Mouse (Mus musculus) CH12.LX (cell line): Measurements from ENCODE around the gene Slc2a5. TPM values are rescaled to one million over a fixed set of nuclear protein-coding genes. Genes with fewer than 3 reads are reported as not detected.
A peak's percentile ranks its signal among the peaks of the same experiment; 100 is the strongest.

ENCODE experiments used
- DNase-seq: peaks from one replicate; pipeline ENCODE4 v3.0.0-alpha.2; 2013; ENCODE audit errors: extremely low read depth
- H3K27ac ChIP-seq: 2 replicates; pipeline ENCODE4 v1.5.1; 2012; ENCODE audit warnings: low read depth, mild to moderate bottlenecking, control low read depth, moderate library complexity; ENCODE audit not compliant: insufficient read depth
- H3K27me3 ChIP-seq: replicated peaks from 2 replicates; pipeline ENCODE3; 2012; ENCODE audit warnings: inconsistent platforms
- H3K36me3 ChIP-seq, 2 experiments: replicated peaks in 1 of 2; 2 replicates each; pipeline versions ENCODE3 to v1.6.1; 2012; ENCODE audit warnings: inconsistent platforms in 1 of 2, low read length in 1 of 2, mild to moderate bottlenecking in 1 of 2, mixed read lengths in 1 of 2, moderate library complexity in 1 of 2; ENCODE audit not compliant: control insufficient read depth in 1 of 2, insufficient read depth in 1 of 2
- H3K4me1 ChIP-seq, 2 experiments: 2 replicates each; pipeline ENCODE4 v1.6.1; 2012; ENCODE audit warnings: inconsistent platforms in 1 of 2, moderate library complexity in 1 of 2; ENCODE audit not compliant: insufficient read depth in 2 of 2, control insufficient read depth in 1 of 2
- H3K4me2 ChIP-seq: 2 replicates; pipeline ENCODE4 v1.6.1; 2012; ENCODE audit warnings: low read depth, mild to moderate bottlenecking, control low read depth; ENCODE audit not compliant: poor library complexity, insufficient read depth, severe bottlenecking
- H3K4me3 ChIP-seq, 3 experiments: fragments of 150-350 bp in 1 of 3; sonication (generic) in 1 of 3; replicated peaks in 1 of 3; 2 replicates each; pipeline versions ENCODE3 to v1.5.1; 2011 to 2012; ENCODE audit warnings: low read depth in 2 of 3, low read length in 2 of 3, mild to moderate bottlenecking in 2 of 3, moderate library complexity in 2 of 3, control low read depth in 1 of 3, improper control_type of control experiment in 1 of 3, inconsistent platforms in 1 of 3, mixed read lengths in 1 of 3; ENCODE audit not compliant: poor library complexity in 1 of 3
- H3K79me2 ChIP-seq: replicated peaks from 2 replicates; pipeline ENCODE4 v1.6.1; 2012; ENCODE audit warnings: mild to moderate bottlenecking, moderate library complexity; ENCODE audit not compliant: control insufficient read depth, poor library complexity, insufficient read depth, severe bottlenecking; ENCODE audit errors: extremely low read depth
- H3K9ac ChIP-seq: 2 replicates; pipeline ENCODE4 v1.6.1; 2012; ENCODE audit warnings: low read depth, mild to moderate bottlenecking, control low read depth, moderate library complexity; ENCODE audit not compliant: insufficient read depth
- H3K9me3 ChIP-seq: replicated peaks from 2 replicates; pipeline ENCODE3; 2012; ENCODE audit warnings: low read length, inconsistent platforms, mixed read lengths
- BHLHE40 ChIP-seq: IDR thresholded peaks from 2 replicates; pipeline ENCODE4 v1.6.1; 2011; ENCODE audit warnings: mild to moderate bottlenecking, low read depth, low read length, improper control_type of control experiment
- CHD2 ChIP-seq: IDR thresholded peaks from 2 replicates; pipeline ENCODE4 v1.6.1; 2011; ENCODE audit warnings: low read length, improper control_type of control experiment
- CTCF ChIP-seq, 2 experiments: IDR thresholded peaks in 1 of 2; conservative IDR thresholded peaks in 1 of 2; 2 replicates each; pipeline ENCODE4 v1.5.1; 2011 to 2012; ENCODE audit warnings: low read depth in 2 of 2, low read length in 2 of 2, improper control_type of control experiment in 1 of 2, inconsistent platforms in 1 of 2, mild to moderate bottlenecking in 1 of 2, moderate library complexity in 1 of 2
- EP300 ChIP-seq: IDR thresholded peaks from 2 replicates; pipeline ENCODE4 v1.6.1; 2011; ENCODE audit warnings: low read length, improper control_type of control experiment
- ETS1 ChIP-seq: conservative IDR thresholded peaks from 2 replicates; pipeline ENCODE4 v1.6.1; 2012; ENCODE audit warnings: low read depth, mild to moderate bottlenecking, inconsistent platforms, low read length, improper control_type of control experiment, moderate library complexity
- IRF4 ChIP-seq: IDR thresholded peaks from 2 replicates; pipeline ENCODE4 v1.6.1; 2014; ENCODE audit warnings: low read depth, mild to moderate bottlenecking, inconsistent platforms, low read length, improper control_type of control experiment
- JUN ChIP-seq: IDR thresholded peaks from 2 replicates; pipeline ENCODE4 v1.6.1; 2011; ENCODE audit warnings: low read depth, mild to moderate bottlenecking, low read length, improper control_type of control experiment, moderate library complexity; ENCODE audit not compliant: insufficient read depth
- MAFK ChIP-seq: IDR thresholded peaks from 2 replicates; pipeline ENCODE4 v1.6.1; 2011; ENCODE audit warnings: low read length, improper control_type of control experiment; ENCODE audit not compliant: insufficient replicate concordance
- MYC ChIP-seq: IDR thresholded peaks from 2 replicates; pipeline ENCODE4 v1.6.1; 2011; ENCODE audit warnings: low read depth, mild to moderate bottlenecking, improper control_type of control experiment, low read length
- PAX5 ChIP-seq: IDR thresholded peaks from 2 replicates; pipeline ENCODE4 v1.6.1; 2012; ENCODE audit warnings: low read length, inconsistent platforms, mixed read lengths
- RCOR1 ChIP-seq: conservative IDR thresholded peaks from 2 replicates; pipeline ENCODE4 v1.6.1; 2012; ENCODE audit warnings: low read depth, mild to moderate bottlenecking, inconsistent platforms, low read length, improper control_type of control experiment
- TBP ChIP-seq: conservative IDR thresholded peaks from 2 replicates; pipeline ENCODE4 v1.6.1; 2011; ENCODE audit warnings: low read depth, low read length, improper control_type of control experiment
- TCF12 ChIP-seq: IDR thresholded peaks from 2 replicates; pipeline ENCODE4 v1.6.1; 2014; ENCODE audit warnings: low read depth, mild to moderate bottlenecking, inconsistent platforms, low read length, improper control_type of control experiment
- USF1 ChIP-seq: IDR thresholded peaks from 2 replicates; pipeline ENCODE4 v1.6.1; 2014; ENCODE audit warnings: low read depth, mild to moderate bottlenecking, inconsistent platforms, low read length, improper control_type of control experiment
- ZC3H11A ChIP-seq: IDR thresholded peaks from 2 replicates; pipeline ENCODE4 v1.6.1; 2012; ENCODE audit warnings: low read depth, mild to moderate bottlenecking, inconsistent platforms, low read length, improper control_type of control experiment
- ZNF384 ChIP-seq: IDR thresholded peaks from 2 replicates; pipeline ENCODE4 v1.6.1; 2012; ENCODE audit warnings: low read depth, low read length, improper control_type of control experiment, inconsistent platforms
- dilution Hi-C: fragments of 300-500 bp; cut with MboI; formaldehyde crosslinking; loops from 2 replicates; pipeline ENCODE4 v1.14.3; 2020; ENCODE audit warnings: low sequenced_read_pairs; ENCODE audit not compliant: extremely low pct_unique_long_range_greater_than_20kb, extremely low pct_ligation_motif_present
- in situ Hi-C: fragments of 300-500 bp; cut with MboI; formaldehyde crosslinking; loops from 3 replicates; pipeline ENCODE4 v1.14.3; 2019; ENCODE audit warnings: low sequenced_read_pairs, low pct_ligation_motif_present, low pct_unique_long_range_greater_than_20kb, mixed read lengths
- polyA plus RNA-seq: library from polyadenylated mRNA; unstranded; fragments of >175 nt; gene quantifications from 2 replicates; pipeline ENCODE4 v1.2.1, GENCODE M21; 2012; ENCODE audit warnings: low read depth; ENCODE audit not compliant: insufficient read length
- total RNA-seq, 2 experiments: library from RNA; depleted of rRNA; stranded (reverse); fragments of 300-350 nt in 1 of 2; fragments of >200 nt in 1 of 2; gene quantifications; 2 replicates each; pipeline ENCODE4 v1.2.3; 2012 to 2014

Gene Slc2a5
- total and polyA plus RNA-seq, 3 experiments, result 0.81 to 1.5 (median 1.4) TPM

GRCm38 (mm10) chr4:150118163-150118562 lies 920 bp upstream of the Slc2a5 start:
- H3K9ac ChIP-seq, result no peak overlapping the region
- peaks cover 11 to 36% of the 10 kb centered on the region in 2 experiments for H3K4me1 ChIP-seq
- dilution Hi-C loops (no loop called here), in situ Hi-C loops (no loop called here)
- no peak for DNase-seq
- H3K4me2 ChIP-seq, result no peak overlapping the region
- H3K36me3 ChIP-seq, result no peaks in the 10 kb centered on the region
- no peaks in the 10 kb centered on the region for H3K79me2 ChIP-seq
- no peak overlapping the region for H3K4me3 ChIP-seq
- H3K27me3 ChIP-seq, result no peaks in the 10 kb centered on the region
- H3K9me3 ChIP-seq, result peaks cover 2% of the 10 kb centered on the region
- TF ChIP-seq CTCF (conservative IDR thresholded peaks at IDR 0.05 in 1 of 2, IDR thresholded peaks at IDR 0.05 in 1 of 2; ENCODE audit: low read depth in 2 of 2, low read length in 2 of 2) (peak; percentile 12 to 37; a peak in 2 of 4 replicates), USF1 (no peak), IRF4 (no peak)
- TF ChIP-seq, all 38 proteins: peak for 1
- H3K27ac ChIP-seq, result no peak overlapping the region

- TF ChIP-seq BHLHE40 (peak; percentile 52; the same call in 1 of the 2 replicates), ZC3H11A (no peak), PAX5 (no peak)
- dilution Hi-C loops, result no loop called here
These were observed 557 bp downstream of the Slc2a5 start for GRCm38 (mm10) chr4:150119640-150120039.

DNA sequence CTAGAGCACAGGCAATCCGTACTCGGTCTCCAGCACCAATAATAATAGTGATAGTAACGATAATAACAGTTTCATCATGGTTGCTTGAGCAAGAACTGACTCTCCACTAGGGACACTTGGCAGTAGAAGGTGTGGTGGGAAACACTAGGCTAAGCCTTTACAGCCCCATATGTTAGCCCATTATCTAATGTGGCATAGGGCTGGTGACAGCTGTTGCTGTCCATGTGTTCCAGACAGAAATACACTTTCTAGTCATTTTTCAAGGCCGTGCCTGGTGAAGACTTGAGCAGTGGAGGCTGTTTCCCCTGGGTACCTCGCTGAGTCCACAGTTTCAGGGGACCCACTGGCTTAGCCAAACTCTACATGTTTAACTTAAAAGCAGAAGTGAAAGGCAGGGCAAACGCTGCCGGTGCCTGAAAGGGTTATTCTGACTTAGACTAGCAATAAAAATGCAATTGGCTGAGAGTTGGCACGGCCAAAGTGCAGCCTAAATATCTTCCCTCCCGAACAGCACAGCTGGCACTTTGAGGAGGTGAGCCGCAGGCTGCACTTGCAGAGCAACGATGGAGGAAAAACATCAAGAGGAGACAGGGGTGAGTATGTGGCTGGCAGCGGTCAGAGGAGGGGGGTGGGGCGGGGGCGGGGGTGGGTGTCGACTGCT lies 1.2 kb downstream of the Slc2a5 start:
- H3K36me3 ChIP-seq, result no peaks in the 10 kb centered on the region
- no peaks in the 10 kb centered on the region for H3K79me2 ChIP-seq
- in situ Hi-C loops, result no loop called here
- H3K27ac ChIP-seq, result peak overlapping the region; percentile 54; the same call in 1 of the 2 replicates
- H3K27me3 ChIP-seq, result no peaks in the 10 kb centered on the region
- DNase-seq, result peak; percentile 78
- 0 out of 2 replicates have a peak overlapping the region, but pooled peaks have one; percentile 7 for H3K9ac ChIP-seq
- H3K4me3 ChIP-seq, result peak overlapping the region in 1 of 3 experiments; percentile 40
- no peak for TF ChIP-seq TBP
- peak; percentile 35; the same call in 1 of the 2 replicates for TF ChIP-seq CHD2
- TF ChIP-seq BHLHE40, result 0 out of 2 replicates have a peak, but pooled peaks have one; percentile 13
- TF ChIP-seq ZNF384, result no peak
- TF ChIP-seq TCF12, result peak; percentile 35; the same call in 1 of the 2 replicates
- 0 out of 2 replicates have a peak, but pooled peaks have one; percentile 16 for TF ChIP-seq MYC
- peak; percentile 84 for TF ChIP-seq EP300
- no peak for TF ChIP-seq JUN
- peak; percentile 53; the same call in 1 of the 2 replicates for TF ChIP-seq ETS1
- TF ChIP-seq MAFK, result peak; percentile 16; the same call in 1 of the 2 replicates
- peak; percentile 93 for TF ChIP-seq IRF4
- TF ChIP-seq RCOR1, result 0 out of 2 replicates have a peak, but pooled peaks have one; percentile 32
- TF ChIP-seq, all 38 proteins: peak for 9
- dilution Hi-C loops, result no loop called here
- peak overlapping the region; percentile 92 for H3K4me2 ChIP-seq
- H3K9me3 ChIP-seq, result peaks cover 2% of the 10 kb centered on the region
- peaks cover 13 to 51% of the 10 kb centered on the region in 2 experiments for H3K4me1 ChIP-seq

More at GRCm38 (mm10) chr4:150119640-150120039, 557 bp downstream of the Slc2a5 start:
- H3K27ac ChIP-seq, result peak overlapping the region; percentile 54; the same call in 1 of the 2 replicates
- H3K4me3 ChIP-seq, result no peak overlapping the region
- H3K27me3 ChIP-seq, result no peaks in the 10 kb centered on the region
- H3K79me2 ChIP-seq, result no peaks in the 10 kb centered on the region
- H3K36me3 ChIP-seq, result no peaks in the 10 kb centered on the region
- peak overlapping the region; percentile 3; the same call in 1 of the 2 replicates for H3K4me2 ChIP-seq
- no peak overlapping the region for H3K9ac ChIP-seq
- in situ Hi-C loops, result no loop called here
- H3K4me1 ChIP-seq, result peaks cover 11 to 44% of the 10 kb centered on the region in 2 experiments
- no peak for DNase-seq
- H3K9me3 ChIP-seq, result peaks cover 2% of the 10 kb centered on the region
